ENCODE assay signal across 23 mouse cellular contexts in genomic region chr6:34203503-34203902, GRCm38 (mm10). TPM values are rescaled to one million over a fixed set of nuclear protein-coding genes. Genes with fewer than 3 reads are reported as not detected.
A peak's percentile ranks its signal among the peaks of the same experiment; 100 is the strongest.
DNase-seq lines count a peak whose midpoint lies in the region; ATAC-seq and TF ChIP-seq lines count a peak whose summit lies in the region.
"Had no signal": no experiment of that assay in that cellular context is flagged by ENCODE, and none has a peak within 500 bp of the region (broad histone marks: within the 10 kb centered on the region; RNA-seq: fewer than 3 reads in every experiment).

No protein-coding gene starts in this region.

- no peak for DNase-seq in midbrain, embryonic 10.5 days (ENCODE audit: low spot score)
- DNase-seq in midbrain, embryonic 14.5 days, result no peak
- DNase-seq in brain, embryonic 14.5 days (ENCODE audit: low read depth), result peak; percentile 24
- DNase-seq: adrenal gland, adult 2 months; adrenal gland, postnatal 25 days; cerebellum, adult 11 months; cerebellum, adult 8-10 months; cerebellum, postnatal 14 days; embryo, embryonic 11 days; gastrocnemius, postnatal 14 days; heart, adult 2 months; heart, postnatal 14 days had no signal

- peak overlapping the region; percentile 53; the same call in 1 of the 2 replicates for H3K27ac ChIP-seq in hindbrain, embryonic 13.5 days
- no peak overlapping the region for H3K27ac ChIP-seq in hindbrain, embryonic 12.5 days
- H3K27ac ChIP-seq in midbrain, embryonic 10.5 days (replicated peaks), result 0 out of 2 replicates have a peak overlapping the region, but pooled peaks have one; percentile 17
- no peak overlapping the region for H3K27ac ChIP-seq in midbrain, embryonic 14.5 days (replicated peaks; ENCODE audit: low read depth, low read length)
- peak overlapping the region; percentile 61 for H3K27ac ChIP-seq in neural tube, embryonic 15.5 days (replicated peaks)
- no peak overlapping the region for H3K27ac ChIP-seq in forebrain, embryonic 16.5 days (ENCODE audit: low read length)
- H3K27ac ChIP-seq: embryonic facial prominence, embryonic 15.5 days; forebrain, embryonic 10.5 days; forebrain, embryonic 15.5 days; heart, adult 2 months; heart, embryonic 15.5 days had no signal

- no peak overlapping the region for H3K4me2 ChIP-seq in hindbrain, embryonic 13.5 days
- H3K4me2 ChIP-seq in hindbrain, embryonic 12.5 days (replicated peaks), result no peak overlapping the region
- H3K4me2 ChIP-seq in midbrain, embryonic 14.5 days (ENCODE audit: low read length), result no peak overlapping the region
- H3K4me2 ChIP-seq in neural tube, embryonic 15.5 days, result no peak overlapping the region
- no peak overlapping the region for H3K4me2 ChIP-seq in forebrain, embryonic 16.5 days (ENCODE audit: low read length)
- H3K4me2 ChIP-seq: embryonic facial prominence, embryonic 15.5 days; forebrain, embryonic 15.5 days; heart, embryonic 11.5 days; heart, embryonic 15.5 days had no signal

- H3K9ac ChIP-seq in hindbrain, embryonic 13.5 days, result no peak overlapping the region
- no peak overlapping the region for H3K9ac ChIP-seq in hindbrain, embryonic 12.5 days
- H3K9ac ChIP-seq in midbrain, embryonic 14.5 days (replicated peaks; ENCODE audit: low read length), result no peak overlapping the region
- H3K9ac ChIP-seq in neural tube, embryonic 15.5 days (replicated peaks), result no peak overlapping the region
- H3K9ac ChIP-seq in forebrain, embryonic 16.5 days (replicated peaks; ENCODE audit: low read depth, low read length), result no peak overlapping the region
- H3K9ac ChIP-seq: embryonic facial prominence, embryonic 15.5 days; forebrain, embryonic 15.5 days; heart, embryonic 15.5 days had no signal

- no peaks in the 10 kb centered on the region; the same call in 1 of the 2 replicates for H3K4me1 ChIP-seq in hindbrain, embryonic 13.5 days (replicated peaks)
- no peaks in the 10 kb centered on the region for H3K4me1 ChIP-seq in hindbrain, embryonic 12.5 days
- H3K4me1 ChIP-seq in midbrain, embryonic 10.5 days, result peaks cover 4% of the 10 kb centered on the region
- no peaks in the 10 kb centered on the region for H3K4me1 ChIP-seq in midbrain, embryonic 14.5 days (ENCODE audit: control insufficient read depth, insufficient read depth, low read length)
- peaks cover 9% of the 10 kb centered on the region for H3K4me1 ChIP-seq in neural tube, embryonic 15.5 days
- no peaks in the 10 kb centered on the region for H3K4me1 ChIP-seq in forebrain, embryonic 16.5 days (replicated peaks; ENCODE audit: control insufficient read depth, insufficient read depth, low read length)
- H3K4me1 ChIP-seq: embryonic facial prominence, embryonic 15.5 days; heart, embryonic 15.5 days had no signal

- no peak overlapping the region for H3K4me3 ChIP-seq in hindbrain, embryonic 13.5 days
- no peak overlapping the region for H3K4me3 ChIP-seq in hindbrain, embryonic 12.5 days
- no peak overlapping the region for H3K4me3 ChIP-seq in midbrain, embryonic 10.5 days
- H3K4me3 ChIP-seq in midbrain, embryonic 14.5 days (replicated peaks; ENCODE audit: low read depth, low read length), result no peak overlapping the region
- no peak overlapping the region for H3K4me3 ChIP-seq in neural tube, embryonic 15.5 days (replicated peaks)
- H3K4me3 ChIP-seq in forebrain, embryonic 16.5 days (replicated peaks; ENCODE audit: low read length), result no peak overlapping the region
- H3K4me3 ChIP-seq: embryonic facial prominence, embryonic 15.5 days; erythroblast, embryonic 14.5 days; forebrain, embryonic 10.5 days; forebrain, embryonic 15.5 days; heart, adult 2 months; heart, embryonic 15.5 days had no signal

- no peaks in the 10 kb centered on the region for H3K9me3 ChIP-seq in hindbrain, embryonic 13.5 days
- H3K9me3 ChIP-seq in hindbrain, embryonic 12.5 days (replicated peaks), result no peaks in the 10 kb centered on the region
- H3K9me3 ChIP-seq in midbrain, embryonic 10.5 days (replicated peaks), result no peaks in the 10 kb centered on the region
- H3K9me3 ChIP-seq in midbrain, embryonic 14.5 days (ENCODE audit: control insufficient read depth, low read length), result no peaks in the 10 kb centered on the region
- no peaks in the 10 kb centered on the region for H3K9me3 ChIP-seq in neural tube, embryonic 15.5 days (replicated peaks)
- no peaks in the 10 kb centered on the region for H3K9me3 ChIP-seq in forebrain, embryonic 16.5 days (ENCODE audit: control insufficient read depth, low read length)
- H3K9me3 ChIP-seq: embryonic facial prominence, embryonic 15.5 days; forebrain, embryonic 10.5 days; forebrain, embryonic 15.5 days; heart, embryonic 15.5 days had no signal

- 66% methylated on average over 7 of the region's 7 CpGs for WGBS in hindbrain, embryonic 13.5 days
- 71% methylated on average over 7 of the region's 7 CpGs for WGBS in hindbrain, embryonic 12.5 days
- WGBS in midbrain, embryonic 10.5 days, result 68% methylated on average over 7 of the region's 7 CpGs
- 50% methylated on average over 7 of the region's 7 CpGs for WGBS in midbrain, embryonic 14.5 days
- WGBS in neural tube, embryonic 15.5 days, result 38% methylated on average over 7 of the region's 7 CpGs
- 53% methylated on average over 7 of the region's 7 CpGs for WGBS in forebrain, embryonic 16.5 days

- no peak for TF ChIP-seq POLR2A in brain, embryonic 14.5 days (IDR thresholded peaks at IDR 0.05; ENCODE audit: borderline replicate concordance, extremely low read depth, insufficient read depth, insufficient read length, poor library complexity, severe bottlenecking)

- TF ChIP-seq CTCF in brain, embryonic 14.5 days (IDR thresholded peaks at IDR 0.05; ENCODE audit: borderline replicate concordance, extremely low read depth, insufficient read depth, insufficient read length), result no peak

- no peaks in the 10 kb centered on the region for H3K36me3 ChIP-seq in hindbrain, embryonic 13.5 days
- no peaks in the 10 kb centered on the region for H3K36me3 ChIP-seq in hindbrain, embryonic 12.5 days
- H3K36me3 ChIP-seq in midbrain, embryonic 10.5 days, result no peaks in the 10 kb centered on the region
- H3K36me3 ChIP-seq in midbrain, embryonic 14.5 days (ENCODE audit: control insufficient read depth, insufficient read depth, low read length), result no peaks in the 10 kb centered on the region
- H3K36me3 ChIP-seq in neural tube, embryonic 15.5 days, result no peaks in the 10 kb centered on the region
- no peaks in the 10 kb centered on the region for H3K36me3 ChIP-seq in forebrain, embryonic 16.5 days (ENCODE audit: control insufficient read depth, insufficient read depth)
- H3K36me3 ChIP-seq: embryonic facial prominence, embryonic 15.5 days; forebrain, embryonic 10.5 days; forebrain, embryonic 15.5 days; heart, embryonic 15.5 days had no signal

- no peaks in the 10 kb centered on the region for H3K27me3 ChIP-seq in hindbrain, embryonic 13.5 days
- no peaks in the 10 kb centered on the region for H3K27me3 ChIP-seq in hindbrain, embryonic 12.5 days
- H3K27me3 ChIP-seq in midbrain, embryonic 10.5 days (ENCODE audit: low read depth, poor library complexity, severe bottlenecking), result no peaks in the 10 kb centered on the region
- no peaks in the 10 kb centered on the region for H3K27me3 ChIP-seq in midbrain, embryonic 14.5 days (ENCODE audit: control insufficient read depth, insufficient read depth, low read length)
- H3K27me3 ChIP-seq in neural tube, embryonic 15.5 days (replicated peaks), result no peaks in the 10 kb centered on the region
- no peaks in the 10 kb centered on the region for H3K27me3 ChIP-seq in forebrain, embryonic 16.5 days (replicated peaks; ENCODE audit: control insufficient read depth, insufficient read depth, low read length)
- H3K27me3 ChIP-seq: CH12.LX; embryonic facial prominence, embryonic 15.5 days; forebrain, embryonic 15.5 days; heart, embryonic 15.5 days had no signal

- no peak for ATAC-seq in hindbrain, embryonic 13.5 days (ENCODE audit: low FRiP score)
- no peak for ATAC-seq in hindbrain, embryonic 12.5 days (ENCODE audit: low FRiP score)
- no peak for ATAC-seq in midbrain, embryonic 14.5 days (ENCODE audit: low FRiP score, low TSS enrichment)
- ATAC-seq in neural tube, embryonic 15.5 days (ENCODE audit: low FRiP score), result peak; percentile 87
- no peak for ATAC-seq in forebrain, embryonic 16.5 days
- ATAC-seq: forebrain, embryonic 15.5 days had no signal

RNA-seq across cellular contexts. Expression of gene Slc35b4, which starts 26.6 kb away (rescaled TPM):
- 36.8 and 40.7 TPM in 2 replicates for polyA plus RNA-seq in hindbrain, embryonic 13.5 days (2015; fragmentation: Nextera tagmentation; extraction: Ambion mirVana)
- 42.9 and 44.6 TPM in 2 replicates for polyA plus RNA-seq in hindbrain, embryonic 12.5 days (2016; fragmentation: Nextera tagmentation; extraction: Ambion mirVana)
- 50.7 and 54.7 TPM in 2 replicates for polyA plus RNA-seq in midbrain, embryonic 10.5 days (2016; fragmentation: Nextera tagmentation; extraction: Ambion mirVana)
- polyA plus RNA-seq in midbrain, embryonic 14.5 days (2014; fragmentation: Nextera tagmentation; extraction: Ambion mirVana), result 33.3 and 40.1 TPM in 2 replicates
- polyA plus RNA-seq in brain, embryonic 14.5 days (2012; rRNA removed), result 39.9 and 40.8 TPM in 2 replicates
- polyA plus RNA-seq in neural tube, embryonic 15.5 days (2015; fragmentation: Nextera tagmentation; extraction: Ambion mirVana), result 39.4 and 47.8 TPM in 2 replicates
- polyA plus RNA-seq in forebrain, embryonic 16.5 days (2015; fragmentation: Nextera tagmentation; extraction: Ambion mirVana), result 49.0 and 52.7 TPM in 2 replicates

Comparison
In these comparisons a context has a peak if more than half of its experiments do, and no peak if none do; other contexts are left out.
1. H3K27ac ChIP-seq: peak in hindbrain, embryonic 13.5 days (single experiment), midbrain, embryonic 10.5 days (single experiment) and neural tube, embryonic 15.5 days (single experiment); none in hindbrain, embryonic 12.5 days (single experiment), midbrain, embryonic 14.5 days (single experiment) and forebrain, embryonic 16.5 days (single experiment).